In genomic region chr12:79511454-79512204, GRCm38 (mm10) we compare ENCODE assay signal across 8 mouse cellular contexts.
DNase-seq lines count a peak whose midpoint lies in the region; ATAC-seq and TF ChIP-seq lines count a peak whose summit lies in the region.

No protein-coding gene starts in this region.

- H3K4me3 ChIP-seq in cerebellum, adult 2 months (replicated peaks; ENCODE audit: insufficient read depth, low read depth, low read length): no peak overlapping the region
- H3K4me3 ChIP-seq in forebrain, embryonic 11.5 days (ENCODE audit: low read depth, low read length): no peak overlapping the region
- H3K4me3 ChIP-seq in heart, embryonic 16.5 days (ENCODE audit: low read length): no peak overlapping the region

- H3K4me2 ChIP-seq in forebrain, embryonic 11.5 days (ENCODE audit: low read depth, low read length, severe bottlenecking): no peak overlapping the region
- H3K4me2 ChIP-seq in heart, embryonic 16.5 days (ENCODE audit: low read depth, low read length): no peak overlapping the region

- H3K9me3 ChIP-seq in forebrain, embryonic 11.5 days (ENCODE audit: control insufficient read depth, low read length): no peaks in the 10 kb centered on the region
- no peaks in the 10 kb centered on the region for H3K9me3 ChIP-seq in heart, embryonic 16.5 days (replicated peaks; ENCODE audit: control insufficient read depth, low read length)

- TF ChIP-seq POLR2A in cerebellum, adult 2 months (IDR thresholded peaks at IDR 0.05; ENCODE audit: borderline replicate concordance, insufficient read depth, low read length): no peak

- peak overlapping the region; percentile 34; the same call in 1 of the 2 replicates for H3K27ac ChIP-seq in cerebellum, adult 2 months (ENCODE audit: insufficient read depth, low read length)
- H3K27ac ChIP-seq in forebrain, embryonic 11.5 days (ENCODE audit: low read depth, low read length): no peak overlapping the region
- H3K27ac ChIP-seq in heart, embryonic 16.5 days (ENCODE audit: low read length): peak overlapping the region; percentile 79

- TF ChIP-seq CTCF in cerebellum, adult 2 months (IDR thresholded peaks at IDR 0.05; ENCODE audit: borderline replicate concordance, insufficient read depth, low read depth, low read length): no peak

- H3K9ac ChIP-seq in forebrain, embryonic 11.5 days (ENCODE audit: low read length): 0 out of 2 replicates have a peak overlapping the region, but pooled peaks have one; percentile 3
- H3K9ac ChIP-seq in heart, embryonic 16.5 days (ENCODE audit: low read length): peak overlapping the region; percentile 35; the same call in 1 of the 2 replicates

- DNase-seq in cerebellum, adult 2 months: peak; percentile 11 to 23
- DNase-seq in cerebellum, adult 9-11 months: no peak
- DNase-seq in 416B (ENCODE audit: low read depth): peak; percentile 12
- DNase-seq in forebrain, embryonic 11.5 days (ENCODE audit: low spot score): no peak
- DNase-seq in left cerebral cortex, postnatal 36 days (ENCODE audit: low spot score in 2 of 2): peak; percentile 49 to 65
- DNase-seq in right cerebral cortex, postnatal 14 days: peak; percentile 12
- DNase-seq in spleen, postnatal 14 days (ENCODE audit: low spot score in 2 of 2): no peak

- no peaks in the 10 kb centered on the region for H3K36me3 ChIP-seq in forebrain, embryonic 11.5 days (ENCODE audit: control insufficient read depth, insufficient read depth, low read length)
- H3K36me3 ChIP-seq in heart, embryonic 16.5 days (ENCODE audit: control insufficient read depth, insufficient read depth): no peaks in the 10 kb centered on the region

- 10% methylated on average over 11 of the region's 11 CpGs for WGBS in cerebellum, adult 2 months
- WGBS in forebrain, embryonic 11.5 days: 71% methylated on average over 11 of the region's 11 CpGs
- 51% methylated on average over 11 of the region's 11 CpGs for WGBS in heart, embryonic 16.5 days

- ATAC-seq in forebrain, embryonic 11.5 days (replicated peaks; ENCODE audit: low FRiP score): no peak
- ATAC-seq in heart, embryonic 16.5 days (replicated peaks; ENCODE audit: extremely low read depth, insufficient read depth, low FRiP score): peak; percentile 10; the same call in 1 of the 2 replicates

- no peaks in the 10 kb centered on the region for H3K27me3 ChIP-seq in cerebellum, adult 2 months (ENCODE audit: control insufficient read depth, insufficient read depth, low read length)
- H3K27me3 ChIP-seq in forebrain, embryonic 11.5 days (ENCODE audit: control insufficient read depth, insufficient read depth, low read length): no peaks in the 10 kb centered on the region
- H3K27me3 ChIP-seq in heart, embryonic 16.5 days (ENCODE audit: control insufficient read depth, insufficient read depth, low read length): no peaks in the 10 kb centered on the region

- peaks cover 3% of the 10 kb centered on the region; the same call in 1 of the 2 replicates for H3K4me1 ChIP-seq in cerebellum, adult 2 months (ENCODE audit: control insufficient read depth, insufficient read depth, low read length)
- peaks cover 6% of the 10 kb centered on the region; the same call in 1 of the 2 replicates for H3K4me1 ChIP-seq in forebrain, embryonic 11.5 days (replicated peaks; ENCODE audit: control insufficient read depth, insufficient read depth, low read length)
- peaks cover 19% of the 10 kb centered on the region for H3K4me1 ChIP-seq in heart, embryonic 16.5 days (ENCODE audit: control insufficient read depth, insufficient read depth, low read length)

- intact Hi-C loops in left cerebral cortex, postnatal 36 days (cut with DNase I): no loop called here

Comparison
In these comparisons a context has a peak if more than half of its experiments do, and no peak if none do; other contexts are left out.
1. DNase-seq: peak in cerebellum, adult 2 months (2 of 2), 416B (single experiment), left cerebral cortex, postnatal 36 days (2 of 2) and right cerebral cortex, postnatal 14 days (single experiment); none in cerebellum, adult 9-11 months (single experiment), forebrain, embryonic 11.5 days (single experiment) and spleen, postnatal 14 days (0 of 2).